Mouse (Mus musculus): Measurements from ENCODE around the gene Olfr437. TPM values are rescaled to one million over a fixed set of nuclear protein-coding genes. Genes with fewer than 3 reads are reported as not detected.
"Not testable (repeated sequence)": the region's sequence is repeated elsewhere in the genome, so short reads cannot be mapped to it uniquely, and the experiment has no call there.

Olfr437 gene
- total RNA-seq (2021): not detected in 2 replicates
- long read RNA-seq: 0 reads

- DNase-seq: no peak
These were observed at the start of gene Olfr437 for GRCm38 (mm10) chr6:43162982-43163381. Gene Olfr437, plus strand, starts transcription at chr6:43163282.

- DNase-seq: not testable (repeated sequence)
These were observed 16.8 kb upstream of the Olfr437 start, which contains the start of gene Olfr237-ps1 for GRCm38 (mm10) chr6:43146267-43146666. Gene Olfr237-ps1, plus strand, starts transcription at chr6:43146567.

DNA sequence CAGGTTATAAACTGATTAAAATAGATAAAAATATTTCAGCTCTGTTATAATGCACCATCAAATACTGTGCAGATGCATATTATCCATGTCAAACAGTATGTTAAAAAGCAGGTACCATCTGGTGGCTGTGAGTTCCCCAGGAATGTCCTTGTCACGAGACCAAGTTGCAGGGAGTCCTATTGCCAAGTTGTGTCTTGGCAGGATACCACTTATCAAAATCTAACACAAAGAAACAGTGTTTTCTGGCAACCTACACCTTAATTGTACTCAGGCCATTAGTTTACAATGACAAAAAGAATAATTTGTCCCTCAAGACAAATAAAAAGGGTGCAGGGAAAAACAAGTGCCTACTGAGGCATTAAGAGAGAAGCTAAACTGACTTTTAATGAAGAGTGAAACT lies 3.6 kb upstream of the Olfr437 start:
- DNase-seq: no peak

DNA sequence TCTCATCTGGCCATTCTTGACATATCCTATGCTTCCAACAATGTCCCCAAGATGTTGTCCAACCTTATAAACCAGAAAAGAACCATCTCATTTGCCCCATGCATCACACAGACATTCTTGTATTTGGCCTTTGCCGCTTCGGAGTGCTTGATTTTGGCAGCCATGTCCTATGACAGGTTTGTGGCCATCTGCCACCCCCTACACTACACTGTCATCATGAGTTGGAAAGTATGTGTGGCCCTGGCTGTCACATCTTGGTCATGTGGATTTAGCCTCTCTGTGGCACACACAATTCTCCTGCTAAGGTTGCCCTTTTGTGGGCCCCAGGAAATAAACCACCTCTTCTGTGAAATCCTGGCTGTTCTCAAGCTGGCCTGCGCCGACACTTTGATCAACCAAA lies 4.2 kb downstream of the Olfr437 start:
- DNase-seq: no peak

DNA sequence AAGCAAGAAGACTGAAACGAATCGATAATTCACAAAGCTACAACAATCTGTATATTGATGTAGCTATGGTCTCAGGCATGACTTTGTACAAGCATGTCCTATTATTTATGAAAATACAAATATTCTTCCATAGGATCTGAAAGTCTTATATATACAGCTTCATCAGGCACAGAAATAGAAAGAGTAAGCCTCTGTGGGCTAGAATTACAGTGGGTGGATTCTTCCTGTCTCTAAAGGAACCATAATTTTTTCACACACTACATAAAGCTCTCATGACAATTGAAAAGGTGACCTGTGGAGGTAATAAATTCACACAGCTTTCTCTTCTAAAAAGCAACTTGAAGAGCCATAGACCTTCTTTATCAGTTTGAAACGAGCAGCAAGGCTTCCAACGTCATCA lies 8.8 kb downstream of the Olfr437 start, which contains the start of gene Olfr13:
Gene Olfr13, plus strand, starts transcription at position 301 of the 400 bp plus-strand sequence.
- DNase-seq: no peak

DNA sequence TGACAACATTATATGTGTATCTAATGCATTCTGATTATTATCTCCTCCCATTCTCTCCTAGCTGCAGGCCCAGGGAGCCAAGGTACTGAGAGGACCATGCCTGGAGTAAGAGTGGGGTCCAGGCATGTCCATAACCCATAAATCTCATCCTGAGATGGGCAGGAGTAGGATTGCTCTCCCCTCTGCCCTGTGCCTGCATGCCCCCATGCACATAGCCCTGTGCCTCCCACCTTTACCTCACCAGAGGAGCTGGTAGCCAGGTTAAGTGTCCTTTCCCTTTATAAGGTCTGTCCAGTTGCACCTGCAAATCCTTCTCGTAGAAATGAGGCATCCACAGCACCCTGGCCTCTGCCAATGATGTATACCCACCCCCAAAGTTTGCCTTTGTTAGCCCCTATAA lies 15.0 kb downstream of the Olfr437 start:
- DNase-seq: no peak

DNA sequence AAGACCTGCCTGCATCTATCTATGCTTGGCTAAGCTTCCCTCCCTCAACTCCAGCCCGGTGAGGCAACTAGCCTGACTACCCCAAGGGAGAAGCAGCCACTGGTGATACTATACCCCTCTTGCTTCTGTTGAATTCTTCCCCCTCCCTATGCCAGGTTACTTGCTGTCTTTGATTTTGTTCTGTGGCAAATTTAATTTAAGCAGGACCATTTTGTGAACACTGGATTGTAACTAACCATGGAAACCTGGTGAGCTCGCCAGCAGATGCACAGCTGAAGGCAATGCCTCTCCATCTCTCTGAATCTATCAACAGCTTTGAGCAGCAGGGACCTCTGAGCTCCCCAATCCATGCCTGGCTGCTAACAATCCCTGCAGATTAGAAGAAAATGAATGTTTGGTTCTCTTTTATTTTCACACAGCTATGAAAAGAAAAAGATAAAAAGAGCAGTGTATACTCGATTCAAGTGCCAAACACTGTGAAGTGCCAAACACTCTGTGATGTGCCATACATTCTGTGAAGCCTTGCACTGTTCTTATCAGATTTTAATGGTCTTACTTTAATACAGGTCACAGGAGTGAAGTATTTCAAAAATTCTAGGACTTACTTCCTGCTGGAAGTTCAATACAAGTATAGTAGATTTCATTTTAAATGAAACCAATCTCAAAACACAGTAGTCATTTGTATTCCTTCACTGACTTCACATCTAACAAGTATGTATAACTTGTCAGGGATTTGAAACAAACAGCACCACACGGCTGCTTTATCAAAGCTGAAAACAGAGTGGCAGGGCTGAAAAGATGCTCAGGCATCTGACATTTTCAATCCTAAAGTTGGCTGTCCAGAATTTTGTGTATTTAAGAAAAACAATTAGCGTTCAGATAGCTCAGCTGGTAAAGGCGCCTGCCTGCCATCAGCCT lies 15.8 kb downstream of the Olfr437 start:
- no peak for DNase-seq

DNA sequence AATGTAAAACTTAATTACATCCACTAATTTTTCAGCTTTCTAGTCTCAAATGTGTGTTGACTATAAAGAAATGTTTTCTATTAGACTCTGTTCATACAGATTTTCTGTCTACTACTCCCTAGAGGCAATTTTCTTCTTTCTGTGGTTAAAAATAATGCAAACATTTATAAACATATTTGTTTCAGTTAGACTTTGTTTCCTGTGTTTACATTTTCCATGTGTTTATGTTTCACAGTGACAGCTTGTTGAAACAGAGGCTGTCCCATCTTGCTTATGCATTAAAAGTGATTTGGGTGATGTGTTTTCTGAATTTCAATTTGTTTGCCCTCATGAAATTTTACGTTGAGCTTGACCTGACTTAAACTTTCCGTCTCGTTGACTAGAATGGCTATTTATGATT lies 27.9 kb downstream of the Olfr437 start:
- no peak for DNase-seq

- no peak for DNase-seq
These were observed 33.7 kb downstream of the Olfr437 start, which contains the start of gene Olfr435 for GRCm38 (mm10) chr6:43196781-43197180. Gene Olfr435, plus strand, starts transcription at chr6:43197146.

DNA sequence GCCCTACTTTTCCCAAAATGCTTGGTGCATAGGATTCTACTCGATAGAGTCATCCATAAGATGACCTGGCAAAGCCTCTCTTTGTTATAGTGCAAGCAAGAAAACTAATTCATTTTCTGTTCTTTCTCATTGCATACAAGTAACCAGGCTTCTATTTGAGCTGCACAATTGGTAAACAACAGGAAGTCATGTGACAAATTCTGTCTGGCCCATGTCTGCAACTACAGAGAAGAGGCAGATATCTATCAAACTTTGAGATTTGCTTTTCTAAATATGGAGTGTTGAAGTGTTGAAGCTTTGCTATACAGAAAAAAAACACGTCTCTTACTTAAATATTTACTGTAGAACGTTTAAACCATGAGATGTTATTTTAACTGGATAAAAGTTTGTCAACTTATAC lies 35.0 kb downstream of the Olfr437 start:
- no peak for DNase-seq

DNA sequence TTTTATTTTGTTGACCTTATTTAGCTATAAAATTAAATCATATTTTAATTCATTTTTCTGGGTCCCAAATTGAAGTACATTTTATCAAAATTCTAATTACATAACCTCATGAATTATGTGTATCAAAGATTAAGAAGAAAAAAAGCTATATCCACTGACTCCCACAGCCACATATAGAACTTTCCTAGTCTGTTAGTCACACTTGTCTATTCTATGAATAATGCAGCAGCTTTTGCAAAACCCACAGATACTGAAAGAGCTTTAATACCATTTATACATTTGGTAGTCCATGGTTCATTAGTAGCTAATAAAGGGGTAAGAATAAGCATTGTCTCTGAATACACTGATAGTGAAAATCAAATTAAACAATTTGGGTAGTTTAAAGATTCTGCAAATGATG lies 39.7 kb downstream of the Olfr437 start:
- no peak for DNase-seq

GRCm38 (mm10) chr6:43205355-43205754 lies 42.3 kb downstream of the Olfr437 start:
- DNase-seq: no peak

DNA sequence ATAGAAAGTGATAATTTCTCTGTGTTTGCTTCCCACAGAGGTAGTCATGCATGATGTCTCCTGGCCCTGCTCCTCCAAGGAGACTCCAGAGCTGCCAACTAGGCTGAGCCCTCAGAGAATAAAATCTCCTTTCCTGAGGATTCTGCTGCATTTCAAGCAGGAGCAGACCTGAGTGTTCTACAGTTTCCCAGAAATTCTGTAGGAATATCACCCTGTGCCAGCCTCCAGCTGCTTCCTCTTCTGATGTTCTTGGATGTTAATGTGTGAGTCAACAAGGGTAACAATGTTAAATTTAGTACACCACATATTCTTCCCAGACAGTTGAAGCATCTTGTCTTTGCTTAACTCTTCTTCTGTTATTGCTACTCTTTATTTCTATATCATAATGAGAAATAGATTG lies 49.8 kb downstream of the Olfr437 start, which contains the start of gene Olfr434:
Gene Olfr434, plus strand, starts transcription at position 149 of the 400 bp plus-strand sequence.
- DNase-seq: not testable (repeated sequence)

Other genes starting within 250 kb of the Olfr437 start
- not detected in 2 replicates for gene Olfr446, start 241.9 kb upstream of the Olfr437 start, total RNA-seq (2021)
- gene Olfr444, start 214.2 kb upstream of the Olfr437 start, total RNA-seq (2021): not detected in 2 replicates
- gene Olfr441, start 56.9 kb upstream of the Olfr437 start, total RNA-seq (2021): not detected in 2 replicates
- not detected in 2 replicates for gene Olfr237-ps1, start 16.7 kb upstream of the Olfr437 start, total RNA-seq (2021)
- gene Olfr13, start 8.9 kb downstream of the Olfr437 start, total RNA-seq (2021): not detected in 2 replicates
- not detected in 2 replicates for gene Olfr435, start 33.9 kb downstream of the Olfr437 start, total RNA-seq (2021)
- gene Olfr434, start 49.7 kb downstream of the Olfr437 start, total RNA-seq (2021): not detected in 2 replicates
- gene Olfr47, start 68.2 kb downstream of the Olfr437 start, total RNA-seq (2021): not detected in 2 replicates
- gene Arhgef5, start 102.3 kb downstream of the Olfr437 start, total RNA-seq (2021): 21.9 and 22.2 TPM in 2 replicates
- gene Nobox, start 146.3 kb downstream of the Olfr437 start, total RNA-seq (2021): not detected in 2 replicates